In genomic region chr16:30799699-30800483, GRCm38 (mm10) we compare ENCODE assay signal across 13 mouse cellular contexts.
DNase-seq lines count a peak whose midpoint lies in the region; ATAC-seq and TF ChIP-seq lines count a peak whose summit lies in the region.
"Had no signal": no experiment of that assay in that cellular context is flagged by ENCODE, and none has a peak within 500 bp of the region (broad histone marks: within the 10 kb centered on the region; RNA-seq: fewer than 3 reads in every experiment).

No protein-coding gene starts in this region.

- H3K36me3 ChIP-seq in intestine, embryonic 14.5 days (ENCODE audit: control insufficient read depth, insufficient read depth, low read length): no peaks in the 10 kb centered on the region
- no peaks in the 10 kb centered on the region for H3K36me3 ChIP-seq in intestine, embryonic 16.5 days (ENCODE audit: control insufficient read depth, insufficient read depth, low read length)
- no peaks in the 10 kb centered on the region for H3K36me3 ChIP-seq in heart, embryonic 15.5 days
- H3K36me3 ChIP-seq in stomach, postnatal 0 days (ENCODE audit: control insufficient read depth, insufficient read depth, low read length): no peaks in the 10 kb centered on the region
- H3K36me3 ChIP-seq: embryonic facial prominence, embryonic 12.5 days; forebrain, embryonic 15.5 days had no signal

- peak; percentile 51 for DNase-seq in intestine, embryonic 14.5 days (ENCODE audit: low spot score)
- DNase-seq in kidney, postnatal 10 days: peak; percentile 28
- DNase-seq in ovary, adult 18-20 months (ENCODE audit: low spot score): no peak
- DNase-seq in urinary bladder, adult 2 months (ENCODE audit: low spot score): no peak
- DNase-seq in stomach, postnatal 0 days (ENCODE audit: low spot score): no peak
- DNase-seq: cerebellum, adult 2 months; thymus, postnatal 14 days had no signal

- no peaks in the 10 kb centered on the region for H3K9me3 ChIP-seq in intestine, embryonic 14.5 days (ENCODE audit: control insufficient read depth, low read length)
- no peaks in the 10 kb centered on the region for H3K9me3 ChIP-seq in intestine, embryonic 16.5 days (ENCODE audit: control insufficient read depth, low read length)
- H3K9me3 ChIP-seq in heart, embryonic 15.5 days (replicated peaks): no peaks in the 10 kb centered on the region
- no peaks in the 10 kb centered on the region for H3K9me3 ChIP-seq in stomach, postnatal 0 days (ENCODE audit: control insufficient read depth, low read length)
- H3K9me3 ChIP-seq: embryonic facial prominence, embryonic 12.5 days; forebrain, embryonic 15.5 days had no signal

- H3K27ac ChIP-seq in intestine, embryonic 14.5 days (ENCODE audit: low read depth): no peak overlapping the region
- H3K27ac ChIP-seq in intestine, embryonic 16.5 days (ENCODE audit: low read length): no peak overlapping the region
- peak overlapping the region; percentile 77 for H3K27ac ChIP-seq in brown adipose tissue, adult 24 weeks (replicated peaks; ENCODE audit: low read depth, low read length)
- H3K27ac ChIP-seq in heart, embryonic 15.5 days: peak overlapping the region; percentile 66
- no peak overlapping the region for H3K27ac ChIP-seq in stomach, postnatal 0 days (replicated peaks)
- H3K27ac ChIP-seq: embryonic facial prominence, embryonic 12.5 days; forebrain, embryonic 15.5 days; left cerebral cortex, adult 2 months had no signal

- no peak overlapping the region for H3K4me3 ChIP-seq in intestine, embryonic 14.5 days (ENCODE audit: low read depth, low read length)
- no peak overlapping the region for H3K4me3 ChIP-seq in intestine, embryonic 16.5 days (ENCODE audit: low read length)
- H3K4me3 ChIP-seq in brown adipose tissue, adult 24 weeks (ENCODE audit: insufficient read depth, low read depth, low read length): no peak overlapping the region
- H3K4me3 ChIP-seq in heart, embryonic 15.5 days: no peak overlapping the region
- H3K4me3 ChIP-seq in stomach, postnatal 0 days (ENCODE audit: low read depth, low read length): no peak overlapping the region
- H3K4me3 ChIP-seq: embryonic facial prominence, embryonic 12.5 days; forebrain, embryonic 15.5 days; left cerebral cortex, adult 2 months had no signal

- H3K9ac ChIP-seq in intestine, embryonic 14.5 days (ENCODE audit: low read length): no peak overlapping the region
- H3K9ac ChIP-seq in intestine, embryonic 16.5 days (ENCODE audit: low read depth, low read length): no peak overlapping the region
- no peak overlapping the region for H3K9ac ChIP-seq in heart, embryonic 15.5 days
- H3K9ac ChIP-seq in stomach, postnatal 0 days (ENCODE audit: low read length): no peak overlapping the region
- H3K9ac ChIP-seq: embryonic facial prominence, embryonic 12.5 days; forebrain, embryonic 15.5 days had no signal

- TF ChIP-seq CTCF in stomach, postnatal 0 days (IDR thresholded peaks at IDR 0.05; ENCODE audit: low read depth): no peak

- no peaks in the 10 kb centered on the region for H3K27me3 ChIP-seq in intestine, embryonic 14.5 days (replicated peaks; ENCODE audit: control insufficient read depth, insufficient read depth, low read length)
- no peaks in the 10 kb centered on the region for H3K27me3 ChIP-seq in intestine, embryonic 16.5 days (replicated peaks; ENCODE audit: control insufficient read depth, insufficient read depth, low read length)
- no peaks in the 10 kb centered on the region for H3K27me3 ChIP-seq in heart, embryonic 15.5 days
- H3K27me3 ChIP-seq in stomach, postnatal 0 days (ENCODE audit: control insufficient read depth, insufficient read depth, low read length): no peaks in the 10 kb centered on the region
- H3K27me3 ChIP-seq: embryonic facial prominence, embryonic 12.5 days; forebrain, embryonic 15.5 days had no signal

- TF ChIP-seq EP300 in stomach, postnatal 0 days (optimal IDR thresholded peaks at IDR 0.05): no peak

- no peak for ATAC-seq in intestine, embryonic 14.5 days (replicated peaks; ENCODE audit: low FRiP score, low TSS enrichment, low read depth)
- ATAC-seq in intestine, embryonic 16.5 days: no peak
- ATAC-seq in heart, embryonic 15.5 days (replicated peaks; ENCODE audit: insufficient number of reproducible peaks, insufficient read depth, low FRiP score, low read depth): 0 out of 2 replicates have a peak, but pooled peaks have one; percentile 37
- no peak for ATAC-seq in stomach, postnatal 0 days (ENCODE audit: low FRiP score, low TSS enrichment)
- ATAC-seq: forebrain, embryonic 15.5 days had no signal

- no peak overlapping the region for H3K4me2 ChIP-seq in intestine, embryonic 14.5 days (ENCODE audit: low read length)
- H3K4me2 ChIP-seq in intestine, embryonic 16.5 days (ENCODE audit: low read depth, low read length): no peak overlapping the region
- peak overlapping the region; percentile 13 for H3K4me2 ChIP-seq in heart, embryonic 15.5 days
- no peak overlapping the region for H3K4me2 ChIP-seq in stomach, postnatal 0 days (replicated peaks; ENCODE audit: low read depth)
- H3K4me2 ChIP-seq: embryonic facial prominence, embryonic 12.5 days; forebrain, embryonic 15.5 days had no signal

- whole genome bisulfite sequencing in intestine, embryonic 14.5 days: 56% methylated on average over 12 of the region's 12 CpGs
- 55% methylated on average over 12 of the region's 12 CpGs for WGBS in intestine, embryonic 16.5 days
- WGBS in heart, embryonic 15.5 days: 22% methylated on average over 12 of the region's 12 CpGs
- 54% methylated on average over 12 of the region's 12 CpGs for WGBS in stomach, postnatal 0 days

- H3K4me1 ChIP-seq in intestine, embryonic 14.5 days (replicated peaks; ENCODE audit: control insufficient read depth, insufficient read depth, low read length): peaks cover 18% of the 10 kb centered on the region
- H3K4me1 ChIP-seq in intestine, embryonic 16.5 days (ENCODE audit: control insufficient read depth, insufficient read depth, low read length): no peaks in the 10 kb centered on the region; the same call in 1 of the 2 replicates
- H3K4me1 ChIP-seq in brown adipose tissue, adult 24 weeks (ENCODE audit: control insufficient read depth, insufficient read depth, insufficient read length, low read length): peaks cover 32% of the 10 kb centered on the region
- peaks cover 32% of the 10 kb centered on the region for H3K4me1 ChIP-seq in heart, embryonic 15.5 days (replicated peaks)
- no peaks in the 10 kb centered on the region for H3K4me1 ChIP-seq in stomach, postnatal 0 days (replicated peaks; ENCODE audit: control insufficient read depth, insufficient read depth)
- H3K4me1 ChIP-seq: embryonic facial prominence, embryonic 12.5 days; forebrain, embryonic 15.5 days had no signal

Comparison
In these comparisons a context has a peak if more than half of its experiments do, and no peak if none do; other contexts are left out.
1. DNase-seq: peak in intestine, embryonic 14.5 days (single experiment) and kidney, postnatal 10 days (single experiment); none in ovary, adult 18-20 months (single experiment), urinary bladder, adult 2 months (single experiment) and stomach, postnatal 0 days (single experiment).
2. H3K27ac ChIP-seq: peak in brown adipose tissue, adult 24 weeks (single experiment) and heart, embryonic 15.5 days (single experiment); none in intestine, embryonic 14.5 days (single experiment), intestine, embryonic 16.5 days (single experiment) and stomach, postnatal 0 days (single experiment).